Mouse (Mus musculus): ENCODE results near the gene Cyp2b10.
"Not testable (repeated sequence)": the region's sequence is repeated elsewhere in the genome, so short reads cannot be mapped to it uniquely, and the experiment has no call there.

Cyp2b10 gene

GRCm38 (mm10) chr7:25916116-25916515 is 18.7 kb downstream of the Cyp2b10 start:
- DNase-seq (ENCODE audit: low spot score in 2 of 2) = no peak

- DNase-seq (ENCODE audit: low spot score in 2 of 2) = not testable (repeated sequence)
Measured at GRCm38 (mm10) chr7:25917271-25917670, 19.9 kb downstream of the Cyp2b10 start.

- DNase-seq (ENCODE audit: low spot score in 2 of 2) = no peak
Measured at GRCm38 (mm10) chr7:25919467-25919866, 22.0 kb downstream of the Cyp2b10 start.

- DNase-seq (ENCODE audit: low spot score in 2 of 2) = no peak
Measured at GRCm38 (mm10) chr7:25945274-25945673, 47.9 kb downstream of the Cyp2b10 start.

All from frontal cortex, postnatal 25 days (tissue).